Mouse (Mus musculus) cerebellum, adult 2 months (tissue): ENCODE measurements around the gene Naip5.
"Not testable (repeated sequence)": the region's sequence is repeated elsewhere in the genome, so short reads cannot be mapped to it uniquely, and the experiment has no call there.

Experiments
- CTCF ChIP-seq: fragments of 200-500 bp; IDR thresholded peaks from 2 replicates; pipeline ENCODE4 v1.5.1; 2011; ENCODE audit warnings: low read depth, mild to moderate bottlenecking, control low read depth, low read length, moderate library complexity, borderline replicate concordance; ENCODE audit not compliant: insufficient read depth
- POLR2A ChIP-seq: fragments of 200-500 bp; IDR thresholded peaks from 2 replicates; pipeline ENCODE4 v1.6.1; 2011; ENCODE audit warnings: low read length, control low read depth, borderline replicate concordance; ENCODE audit not compliant: insufficient read depth

DNA sequence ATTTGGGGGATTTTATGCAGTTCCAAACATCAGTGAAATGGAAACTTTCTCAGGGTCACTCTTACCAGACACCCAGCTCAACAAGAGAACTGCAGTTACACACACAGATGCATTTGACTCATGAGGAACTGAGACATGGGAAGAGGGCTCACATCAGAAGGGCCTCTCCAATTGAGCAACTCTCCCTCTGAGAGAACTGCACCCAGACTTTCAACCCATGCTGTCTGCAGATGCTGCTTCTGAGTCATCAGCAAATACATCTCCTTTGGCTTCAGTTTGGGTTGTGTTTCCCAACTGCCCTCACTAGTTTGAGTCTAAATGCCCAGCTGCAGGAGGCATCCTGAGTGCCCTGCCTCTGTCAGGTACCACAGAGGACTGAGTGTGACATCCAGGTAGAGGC is 63.0 kb downstream of the Naip5 start:
- TF ChIP-seq POLR2A, CTCF: not testable (repeated sequence)
